Mouse (Mus musculus) E14TG2a.4 (cell line): ENCODE data around the gene Trpm7.

ENCODE experiments used
- CTCF ChIP-seq: conservative IDR thresholded peaks from 2 replicates; pipeline ENCODE4 v1.5.1; 2014; ENCODE audit warnings: low read length
- NANOG ChIP-seq: IDR thresholded peaks from 2 replicates; pipeline ENCODE4 v1.6.1; 2014; ENCODE audit warnings: borderline replicate concordance, low read length, mixed read lengths

DNA sequence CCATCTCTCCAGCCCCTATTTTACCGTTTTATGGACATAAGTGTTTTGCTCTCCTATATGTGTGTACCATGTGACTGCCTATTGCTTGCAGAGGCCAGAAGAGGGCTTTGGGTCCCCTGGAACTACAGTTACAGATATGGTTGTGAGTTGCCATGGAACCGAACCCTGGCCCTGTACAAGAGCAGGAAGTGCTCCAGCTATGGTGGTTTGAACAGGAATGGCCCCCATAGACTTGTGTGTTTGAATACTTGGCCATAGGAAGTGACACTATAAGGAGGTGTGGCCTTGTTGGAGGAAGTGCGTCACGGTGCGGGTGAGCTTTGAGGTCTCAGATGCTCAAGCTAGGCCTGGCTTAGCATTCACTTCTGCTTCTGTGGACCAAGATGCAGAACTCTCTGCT is 103.8 kb downstream of the Trpm7 start:
- TF ChIP-seq CTCF (no peak), NANOG (no peak)
